Mouse (Mus musculus) brown adipose tissue, adult 24 weeks (tissue): ENCODE results near the gene Tmem263. TPM values are rescaled to one million over a fixed set of nuclear protein-coding genes. Genes with fewer than 3 reads are reported as not detected.
A peak's percentile ranks its signal among the peaks of the same experiment; 100 is the strongest.

Source experiments
- H3K27ac ChIP-seq: fragments of 200-500 bp; replicated peaks from 2 replicates; pipeline ENCODE4 v1.5.1; 2012; ENCODE audit warnings: low read depth, mild to moderate bottlenecking, low read length
- H3K4me1 ChIP-seq: fragments of 200-500 bp; 2 replicates; pipeline ENCODE4 v1.6.1; 2012; ENCODE audit warnings: low read length, mixed read lengths; ENCODE audit not compliant: control insufficient read depth, insufficient read depth, insufficient read length
- H3K4me3 ChIP-seq: fragments of 200-500 bp; 2 replicates; pipeline ENCODE4 v1.5.1; 2012; ENCODE audit warnings: low read depth, mild to moderate bottlenecking, low read length, moderate library complexity; ENCODE audit not compliant: insufficient read depth
- polyA plus RNA-seq: library from polyadenylated mRNA; stranded (reverse); fragments of >200 nt; gene quantifications from 2 replicates; pipeline ENCODE4 v1.2.4, GENCODE M21; 2012; ENCODE audit not compliant: missing spikeins, insufficient read depth, insufficient read length

Gene Tmem263
- polyA plus RNA-seq = 6.3 and 8.6 TPM in 2 replicates

- peak within 1 kb of the TSS; percentile 99 for H3K4me3 ChIP-seq
- H3K27ac ChIP-seq = peak within 1 kb of the TSS; percentile 82
- no peaks in the 10 kb centered on the region for H3K4me1 ChIP-seq
Observed at GRCm38 (mm10) chr10:85102247-85103084, at the start of gene Tmem263, which contains the start of gene Fhl4. Tmem263 (plus strand) TSS chr10:85102627. Fhl4 (minus strand) TSS chr10:85102495.

DNA sequence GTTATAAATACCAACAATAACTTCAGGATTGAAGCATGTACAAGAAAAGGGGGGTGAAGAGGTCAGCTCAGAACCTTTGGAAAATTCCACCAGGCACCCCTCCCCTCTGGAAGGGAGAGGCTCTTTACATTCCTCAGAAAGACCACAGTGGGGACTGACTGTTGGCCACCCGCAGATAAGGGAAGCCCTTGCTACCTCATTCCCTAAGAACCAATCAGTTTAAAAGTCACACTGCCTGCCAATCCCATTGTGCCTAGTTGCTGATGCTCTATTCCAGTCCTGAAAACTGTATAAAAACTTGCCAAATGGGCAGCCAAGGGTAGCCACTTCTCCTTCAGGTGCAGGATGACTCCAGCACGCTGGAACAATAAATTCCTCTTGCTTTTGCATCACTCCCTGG, 47.6 kb upstream of the Tmem263 start:
- no peak overlapping the region for H3K27ac ChIP-seq
- H3K4me1 ChIP-seq = no peaks in the 10 kb centered on the region
- H3K4me3 ChIP-seq = no peak overlapping the region

DNA sequence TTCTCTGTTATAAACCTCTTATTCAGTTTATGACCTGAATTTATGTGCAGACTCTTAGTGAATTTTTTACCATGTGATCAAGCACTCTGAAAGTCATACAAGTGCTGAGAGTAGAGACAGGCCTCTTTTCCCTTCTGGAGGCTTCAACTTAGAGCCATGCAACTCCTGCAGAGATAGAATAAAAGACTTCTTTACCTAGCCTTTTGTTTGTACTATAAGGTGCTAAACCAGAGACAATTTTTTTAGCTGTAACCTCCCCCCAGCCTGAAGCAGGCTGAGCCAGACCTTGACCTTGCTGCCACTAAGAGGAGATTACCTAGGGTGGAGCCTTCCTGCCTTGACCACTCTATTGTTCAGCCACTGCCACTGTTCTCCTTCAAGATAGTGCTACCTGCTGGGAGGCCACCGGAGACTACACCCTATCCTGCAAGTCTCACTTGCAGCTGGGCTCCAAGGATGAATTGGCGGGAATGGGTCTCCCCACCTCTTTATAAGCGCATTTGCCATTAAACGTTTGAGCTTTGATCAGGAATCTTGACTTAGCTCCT, 30.7 kb upstream of the Tmem263 start:
- Histone ChIP-seq H3K4me1 (no peaks in the 10 kb centered on the region), H3K4me3 (no peak overlapping the region), H3K27ac (no peak overlapping the region)

- peak overlapping the region; percentile 87 for H3K4me3 ChIP-seq
- no peaks in the 10 kb centered on the region for H3K4me1 ChIP-seq
- peak overlapping the region; percentile 82 for H3K27ac ChIP-seq
Observed at GRCm38 (mm10) chr10:85101841-85102240, 586 bp upstream of the Tmem263 start.

- Histone ChIP-seq H3K4me1 (no peaks in the 10 kb centered on the region), H3K4me3 (peak overlapping the region; percentile 99), H3K27ac (peak overlapping the region; percentile 51)
Observed at GRCm38 (mm10) chr10:85103085-85103885, 858 bp downstream of the Tmem263 start.

GRCm38 (mm10) chr10:85114409-85114808, 12.0 kb downstream of the Tmem263 start:
- Histone ChIP-seq H3K4me1 (no peaks in the 10 kb centered on the region), H3K27ac (no peak overlapping the region), H3K4me3 (no peak overlapping the region)

DNA sequence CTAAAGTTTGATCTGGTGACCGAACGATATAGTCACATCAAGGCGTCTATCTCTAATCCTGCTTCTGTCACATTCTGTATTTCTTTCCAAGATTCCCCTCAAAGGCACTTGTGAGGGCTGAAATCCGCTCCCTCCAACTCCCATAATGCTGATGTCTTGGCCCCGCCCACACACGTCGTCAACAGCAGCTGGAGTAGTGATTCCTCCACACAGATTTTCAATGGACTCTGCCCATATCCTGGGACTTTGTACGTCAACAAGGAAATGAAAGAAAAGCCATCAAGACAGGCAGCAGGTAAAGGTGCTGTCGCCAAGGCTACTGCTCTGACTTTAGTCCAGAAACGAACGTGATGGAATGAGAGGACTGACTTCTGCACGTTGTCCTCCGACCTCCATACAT, 22.8 kb downstream of the Tmem263 start:
- no peak overlapping the region for H3K27ac ChIP-seq
- H3K4me3 ChIP-seq = no peak overlapping the region

DNA sequence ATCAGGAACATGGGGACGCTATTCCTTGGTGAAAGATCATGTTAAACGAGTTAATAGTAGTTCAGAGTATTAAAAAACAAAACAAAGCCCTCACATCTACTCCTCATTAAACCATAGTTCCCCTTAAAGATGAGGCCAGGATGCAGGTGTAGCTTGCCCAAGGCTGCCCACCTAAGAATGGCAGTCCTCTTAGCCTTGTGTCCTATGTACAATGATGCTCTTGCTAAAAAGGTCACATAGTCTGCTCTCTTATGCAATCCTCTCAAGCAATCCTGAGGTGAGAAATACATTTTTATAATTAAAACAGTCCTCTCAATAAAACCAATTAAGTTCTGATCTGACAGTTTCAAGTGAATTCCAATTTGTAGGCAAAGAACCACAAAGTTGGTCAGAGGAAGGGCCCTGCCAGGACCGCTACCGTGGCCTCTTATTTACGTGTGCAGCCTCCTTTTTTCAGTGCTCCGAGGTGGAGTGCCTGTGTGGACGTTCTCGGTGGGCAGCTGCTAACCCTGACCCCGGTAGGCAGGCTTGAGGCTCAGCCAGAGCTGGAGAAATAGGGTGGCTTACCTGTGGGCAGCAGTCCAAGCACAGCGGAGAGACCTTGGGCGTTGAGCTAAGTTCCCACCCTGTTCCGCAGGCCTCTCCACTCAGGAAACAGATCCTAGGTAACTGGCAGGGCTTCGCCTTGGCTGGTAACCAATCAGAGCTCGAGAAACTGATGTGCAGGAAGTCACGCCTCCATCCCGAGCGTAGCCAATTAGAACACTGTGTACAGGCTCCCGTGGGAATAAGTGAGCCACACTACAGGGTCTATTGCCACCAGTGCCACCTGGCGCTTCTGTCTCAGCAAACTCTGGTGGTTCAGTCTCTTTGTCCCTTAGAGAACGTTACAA, 25.2 kb downstream of the Tmem263 start, which contains the start of gene Mterf2:
Gene Mterf2, minus strand, starts transcription at position 633 of the 893 bp plus-strand sequence.
- Histone ChIP-seq H3K27ac (peak within 1 kb of the TSS; percentile 19; the same call in 1 of the 2 replicates), H3K4me3 (peak within 1 kb of the TSS; percentile 84)

More for the DNA sequence above, 22.8 kb downstream of the Tmem263 start:
- H3K4me1 ChIP-seq = peaks cover 3% of the 10 kb centered on the region

DNA sequence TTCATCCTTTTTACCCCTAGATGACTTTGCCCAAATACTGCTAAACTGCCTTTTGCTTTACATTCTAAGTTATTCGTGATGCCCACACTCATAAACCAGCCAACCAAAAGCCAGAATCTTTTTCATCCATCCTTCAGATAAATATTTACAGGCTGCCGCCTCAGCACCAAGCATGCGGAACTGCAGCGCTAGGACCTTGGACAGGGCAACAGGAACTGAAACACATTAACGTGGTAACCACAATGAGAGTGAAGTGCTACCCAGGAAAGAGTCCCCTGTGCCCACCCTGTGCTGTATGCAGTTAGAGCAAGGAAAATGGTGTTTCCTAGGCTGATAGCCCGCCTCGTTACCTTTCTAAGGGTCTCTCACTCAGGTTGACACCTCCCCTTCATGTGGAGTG, 26.0 kb downstream of the Tmem263 start:
- Histone ChIP-seq H3K27ac (no peak overlapping the region), H3K4me3 (no peak overlapping the region), H3K4me1 (peaks cover 3% of the 10 kb centered on the region)

More for the DNA sequence above, 25.2 kb downstream of the Tmem263 start, which contains the start of gene Mterf2:
- peaks cover 3% of the 10 kb centered on the region for H3K4me1 ChIP-seq

- no peaks in the 10 kb centered on the region for H3K4me1 ChIP-seq
- no peak overlapping the region for H3K4me3 ChIP-seq
- H3K27ac ChIP-seq = no peak overlapping the region
Observed at GRCm38 (mm10) chr10:85136573-85136972, 34.1 kb downstream of the Tmem263 start.

- Histone ChIP-seq H3K4me1 (no peaks in the 10 kb centered on the region), H3K4me3 (no peak overlapping the region), H3K27ac (no peak overlapping the region)
Observed at GRCm38 (mm10) chr10:85141465-85141864, 39.0 kb downstream of the Tmem263 start.

GRCm38 (mm10) chr10:85146282-85146681, 43.9 kb downstream of the Tmem263 start:
- H3K4me3 ChIP-seq = no peak overlapping the region
- no peak overlapping the region for H3K27ac ChIP-seq
- H3K4me1 ChIP-seq = no peaks in the 10 kb centered on the region

DNA sequence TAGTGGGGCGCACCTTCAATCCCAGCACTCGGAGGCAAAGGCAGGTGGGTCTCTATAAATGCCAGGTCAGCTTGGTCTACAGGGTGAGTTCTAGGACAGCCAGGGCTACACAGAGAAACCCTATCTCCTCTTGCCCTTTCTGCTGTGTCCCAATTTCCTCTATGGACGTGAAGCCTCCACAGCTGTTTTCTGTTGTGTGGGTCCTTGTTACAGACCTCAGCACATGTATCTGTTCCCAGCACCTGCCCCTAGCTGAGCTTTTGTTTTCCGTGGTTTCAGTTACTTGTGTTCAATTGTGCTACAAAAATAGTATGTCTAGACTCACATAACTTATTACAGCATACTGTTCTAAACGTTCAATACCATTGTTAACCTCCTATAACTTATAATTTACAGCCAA, 46.8 kb downstream of the Tmem263 start:
- Histone ChIP-seq H3K4me1 (no peaks in the 10 kb centered on the region), H3K4me3 (no peak overlapping the region), H3K27ac (no peak overlapping the region)

GRCm38 (mm10) chr10:85154195-85154594, 51.8 kb downstream of the Tmem263 start:
- Histone ChIP-seq H3K4me1 (no peaks in the 10 kb centered on the region), H3K27ac (no peak overlapping the region), H3K4me3 (no peak overlapping the region)
